Mouse (Mus musculus): ENCODE data around the gene Grik3. TPM values are rescaled to one million over a fixed set of nuclear protein-coding genes. Genes with fewer than 3 reads are reported as not detected.

Grik3 gene
- polyA plus RNA-seq, 1 experiment from 2014 or later, result 4.7 TPM

DNA sequence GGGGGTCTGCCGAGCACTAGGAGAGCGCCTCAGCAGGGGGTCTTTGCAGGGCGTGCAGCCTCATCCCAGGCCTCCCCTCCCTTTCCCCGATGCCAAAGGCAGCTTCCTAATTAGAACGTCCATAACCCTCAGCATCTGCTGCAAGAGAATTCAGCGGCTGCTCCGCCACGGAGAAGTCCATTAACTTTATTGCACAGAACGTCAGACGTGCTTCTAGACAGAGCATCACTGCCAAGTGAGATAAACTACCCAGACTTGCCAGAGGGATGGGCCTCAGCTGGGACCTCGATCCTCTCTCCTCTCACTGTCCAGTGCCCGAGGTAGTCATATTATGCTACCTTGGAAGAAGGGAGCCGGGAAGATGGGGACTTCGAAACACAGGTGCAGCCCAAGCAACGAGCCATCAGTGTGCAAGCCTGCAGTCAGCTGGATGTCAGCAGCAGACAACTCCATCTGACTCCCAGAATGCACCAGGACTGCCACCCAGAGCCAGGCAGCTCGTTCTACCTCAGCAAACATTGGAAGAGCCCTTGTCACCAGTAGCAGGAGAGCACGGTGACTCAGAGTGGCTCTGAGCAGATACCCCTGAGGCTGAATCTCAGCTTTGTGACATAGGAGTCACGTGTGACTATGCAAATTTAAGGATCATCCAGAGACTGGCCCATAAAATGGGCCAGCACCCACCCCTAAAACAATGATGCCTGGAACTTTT is 228.1 kb downstream of the Grik3 start:
- Histone ChIP-seq H3K27me3 (peaks cover 23% of the 10 kb centered on the region), H3K36me3 (ENCODE audit: poor library complexity, severe bottlenecking) (no peaks in the 10 kb centered on the region), H3K27ac (no peak overlapping the region; the same call in 1 of the 2 replicates), H3K9ac (no peak overlapping the region), H3K4me3 (no peak overlapping the region), H3K9me3 (replicated peaks) (no peaks in the 10 kb centered on the region), H3K4me2 (peak overlapping the region; percentile 33), H3K4me1 (peaks cover 42% of the 10 kb centered on the region)
- ATAC-seq, result peak; percentile 48; the same call in 1 of the 2 replicates
- WGBS, result 26% methylated on average over 18 of the region's 18 CpGs

DNA sequence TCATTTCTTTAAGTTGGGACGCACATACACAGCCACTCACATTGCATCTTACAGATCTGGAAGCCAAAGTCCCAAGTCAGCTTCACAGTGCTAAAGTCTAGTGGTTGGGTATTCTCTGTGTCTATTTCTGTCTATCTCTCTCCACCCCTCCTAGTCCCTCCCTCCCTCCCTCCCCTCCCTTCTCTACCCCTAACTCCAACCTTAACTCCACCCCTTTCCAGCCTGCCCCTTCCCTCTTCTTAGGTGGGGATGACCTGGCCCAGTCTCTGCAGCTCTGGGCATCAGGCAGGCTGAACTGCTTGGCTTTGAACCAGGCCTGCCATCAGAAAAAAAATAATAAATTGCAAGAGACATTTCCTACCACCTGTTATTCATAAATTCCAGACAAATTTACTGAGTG is 235.7 kb downstream of the Grik3 start:
- H3K27ac ChIP-seq, result no peak overlapping the region
- peaks cover 71% of the 10 kb centered on the region for H3K27me3 ChIP-seq
- H3K36me3 ChIP-seq (ENCODE audit: poor library complexity, severe bottlenecking), result no peaks in the 10 kb centered on the region
- ATAC-seq, result no peak
- no peak overlapping the region for H3K9ac ChIP-seq
- no peak overlapping the region for H3K4me2 ChIP-seq
- WGBS, result 92% methylated on average over 1 of the region's 1 CpGs
- no peak overlapping the region for H3K4me3 ChIP-seq
- H3K4me1 ChIP-seq, result peaks cover 32% of the 10 kb centered on the region
- H3K9me3 ChIP-seq (replicated peaks), result no peaks in the 10 kb centered on the region

DNA sequence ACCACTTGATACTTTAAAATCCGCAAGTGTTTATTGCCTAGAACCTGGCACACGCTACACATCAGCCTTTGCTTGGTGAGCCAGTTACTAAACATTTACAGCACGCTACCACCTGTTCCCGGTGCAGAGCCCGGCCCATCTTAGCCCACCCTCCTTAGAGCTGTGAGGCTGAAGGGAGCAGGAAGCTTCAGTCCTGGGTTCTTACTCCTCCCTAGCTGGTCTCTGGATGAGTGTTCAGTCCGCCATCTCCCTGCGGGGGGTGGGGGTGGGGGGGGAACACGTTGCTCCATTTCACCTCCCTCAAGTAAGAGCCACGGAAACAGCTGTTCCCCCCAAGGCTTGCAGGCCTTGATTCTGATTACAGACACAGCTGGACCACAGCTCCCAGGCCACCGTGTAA is 236.5 kb downstream of the Grik3 start:
- no peak overlapping the region for H3K4me3 ChIP-seq
- ATAC-seq, result no peak
- 29% methylated on average over 10 of the region's 10 CpGs for WGBS

DNA sequence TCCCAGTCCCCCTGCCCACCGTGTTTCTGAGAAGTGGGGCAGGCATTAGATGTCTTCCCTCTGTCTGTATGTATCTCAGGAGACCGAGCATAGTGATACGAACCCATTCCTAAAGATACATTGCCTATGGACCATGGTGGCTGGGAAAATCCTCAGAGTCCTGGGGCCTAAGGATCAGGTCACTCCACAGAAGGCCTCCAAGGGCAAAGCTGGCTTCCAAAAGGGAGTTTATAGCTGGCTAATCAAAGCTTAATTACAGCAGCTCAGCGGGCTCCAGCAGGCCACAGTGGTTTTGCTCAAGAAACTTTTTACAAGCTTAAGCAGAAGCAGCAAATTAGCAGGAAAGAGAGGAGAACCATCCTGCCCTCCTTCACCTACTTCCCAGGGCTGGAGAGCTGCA is 237.1 kb downstream of the Grik3 start:
- no peak for ATAC-seq
- no peak overlapping the region for H3K4me3 ChIP-seq
- H3K9ac ChIP-seq, result no peak overlapping the region
- H3K27me3 ChIP-seq, result peaks cover 78% of the 10 kb centered on the region
- no peaks in the 10 kb centered on the region for H3K36me3 ChIP-seq (ENCODE audit: poor library complexity, severe bottlenecking)
- peaks cover 32% of the 10 kb centered on the region for H3K4me1 ChIP-seq
- no peak overlapping the region for H3K4me2 ChIP-seq
- 8% methylated on average over 4 of the region's 4 CpGs for WGBS
- no peaks in the 10 kb centered on the region for H3K9me3 ChIP-seq (replicated peaks)
- H3K27ac ChIP-seq, result no peak overlapping the region

More for the DNA sequence above, 236.5 kb downstream of the Grik3 start:
- Histone ChIP-seq H3K36me3 (ENCODE audit: poor library complexity, severe bottlenecking) (no peaks in the 10 kb centered on the region), H3K9me3 (replicated peaks) (no peaks in the 10 kb centered on the region), H3K9ac (no peak overlapping the region), H3K27me3 (peaks cover 76% of the 10 kb centered on the region), H3K4me1 (peaks cover 32% of the 10 kb centered on the region), H3K4me2 (no peak overlapping the region; the same call in 1 of the 2 replicates), H3K27ac (no peak overlapping the region)

DNA sequence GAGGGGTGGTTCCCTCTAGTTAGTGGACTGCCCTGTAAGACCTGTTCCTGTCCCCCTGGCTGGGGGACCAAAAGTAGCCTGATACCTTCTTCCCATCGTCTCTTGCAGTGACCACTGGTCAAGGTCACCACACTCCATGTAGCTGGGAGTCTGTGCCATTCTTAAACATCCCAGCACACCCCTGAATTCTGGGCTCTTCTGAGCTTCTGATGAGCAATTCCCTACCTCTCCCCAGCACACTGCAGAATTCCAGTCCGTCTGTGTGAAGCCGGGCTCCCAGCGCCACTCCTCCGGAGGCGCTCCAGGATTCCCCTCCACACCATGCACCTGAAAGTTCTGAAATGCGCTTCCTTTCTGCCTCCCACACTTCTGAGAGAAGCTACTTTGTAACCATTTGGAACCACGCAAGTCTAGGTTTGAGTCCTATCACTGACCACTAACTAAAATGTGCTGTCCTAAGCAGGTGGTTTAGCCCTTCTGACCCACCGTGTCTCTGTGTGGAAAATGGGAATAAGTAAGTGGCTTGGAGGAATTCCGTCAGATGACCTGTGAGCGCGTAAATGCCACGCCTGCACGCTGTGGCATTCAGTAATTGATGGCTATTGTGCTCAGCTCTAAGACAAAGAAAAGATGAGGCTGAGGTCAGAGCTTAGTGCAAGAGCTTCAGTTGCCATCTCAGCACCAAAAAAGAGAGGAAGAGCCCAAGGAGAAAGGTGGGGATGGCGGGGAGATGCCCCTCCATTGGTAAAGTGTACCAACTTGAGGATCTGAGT is 237.8 kb downstream of the Grik3 start:
- Histone ChIP-seq H3K4me2 (no peak overlapping the region), H3K4me1 (peaks cover 32% of the 10 kb centered on the region), H3K36me3 (ENCODE audit: poor library complexity, severe bottlenecking) (no peaks in the 10 kb centered on the region), H3K27ac (no peak overlapping the region), H3K9me3 (replicated peaks) (no peaks in the 10 kb centered on the region), H3K27me3 (peaks cover 78% of the 10 kb centered on the region), H3K4me3 (no peak overlapping the region), H3K9ac (no peak overlapping the region)
- 9% methylated on average over 15 of the region's 15 CpGs for WGBS
- no peak for ATAC-seq

DNA sequence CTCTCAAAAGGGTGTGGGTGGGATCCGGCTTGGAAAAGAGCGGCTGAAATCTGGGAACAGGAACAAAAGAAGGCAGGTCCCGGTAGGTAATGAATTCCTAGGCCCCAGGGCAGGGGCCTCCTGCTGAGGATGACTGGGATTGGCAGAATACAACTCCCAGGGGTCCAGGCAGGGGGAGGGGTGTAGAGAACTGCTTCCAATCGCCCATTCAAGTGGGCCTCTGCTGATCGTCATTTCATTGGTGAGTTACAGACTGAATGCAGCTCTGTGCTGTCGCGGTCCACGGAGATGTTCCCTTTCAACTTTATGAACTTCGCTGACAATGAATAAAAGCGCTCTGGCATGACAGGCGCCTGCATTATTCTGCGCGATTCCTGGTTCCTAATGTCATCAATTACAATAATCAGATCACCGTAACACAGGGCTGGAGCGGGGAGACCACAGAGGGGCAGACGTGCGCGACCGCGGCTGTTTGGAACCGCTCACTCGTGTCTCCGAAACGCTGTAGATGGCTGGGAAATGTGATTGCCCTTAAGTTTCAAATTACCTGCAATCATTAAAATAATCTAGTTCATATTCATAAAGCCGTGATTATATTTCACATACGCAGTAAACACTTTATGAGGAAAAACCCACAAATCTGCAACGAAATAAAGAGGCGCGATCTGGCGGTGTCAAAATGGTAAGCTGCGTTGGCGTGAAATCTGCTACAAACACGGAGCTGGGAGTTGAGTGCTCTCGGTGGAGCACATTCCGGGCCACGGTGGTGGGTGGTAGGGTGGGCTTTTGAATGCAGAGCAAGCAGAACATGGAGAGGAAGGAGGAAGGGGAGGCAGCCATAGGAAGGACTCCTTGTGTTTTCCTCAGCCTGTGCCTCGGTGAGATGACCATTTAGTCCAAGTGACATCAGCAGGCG is 239.1 kb downstream of the Grik3 start:
- peak overlapping the region; percentile 22; the same call in 1 of the 2 replicates for H3K9ac ChIP-seq
- peak overlapping the region; percentile 60 for H3K4me2 ChIP-seq
- peak; percentile 62; the same call in 1 of the 2 replicates for ATAC-seq
- H3K36me3 ChIP-seq (ENCODE audit: poor library complexity, severe bottlenecking), result no peaks in the 10 kb centered on the region
- H3K4me3 ChIP-seq, result peak overlapping the region; percentile 25
- peaks cover 74% of the 10 kb centered on the region for H3K27me3 ChIP-seq
- no peaks in the 10 kb centered on the region for H3K9me3 ChIP-seq (replicated peaks)
- no peak overlapping the region for H3K27ac ChIP-seq
- peaks cover 32% of the 10 kb centered on the region for H3K4me1 ChIP-seq
- WGBS, result 4% methylated on average over 38 of the region's 38 CpGs

DNA sequence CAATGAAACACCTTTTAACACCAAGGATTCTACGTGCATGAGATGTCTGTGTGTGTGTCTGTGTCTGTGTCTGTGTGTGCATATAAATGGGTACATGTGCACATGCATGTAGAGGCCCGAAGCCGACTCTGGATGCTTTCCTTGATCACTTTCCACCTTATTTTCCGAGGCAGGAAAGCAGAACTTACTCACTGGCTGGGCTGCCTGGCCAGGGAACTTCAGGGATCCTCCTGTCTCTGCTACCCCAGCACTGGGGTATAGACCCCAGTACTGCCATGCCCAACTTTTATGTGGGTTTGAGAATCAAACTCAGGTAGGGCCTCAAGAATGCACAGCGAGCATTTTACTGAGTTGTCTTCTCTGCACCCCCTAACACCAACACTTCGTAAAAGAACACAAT is 240.3 kb downstream of the Grik3 start:
- peaks cover 32% of the 10 kb centered on the region for H3K4me1 ChIP-seq
- H3K4me2 ChIP-seq, result no peak overlapping the region
- 81% methylated on average over 6 of the region's 6 CpGs for WGBS
- no peaks in the 10 kb centered on the region for H3K9me3 ChIP-seq (replicated peaks)
- no peak overlapping the region for H3K4me3 ChIP-seq
- ATAC-seq, result no peak
- H3K9ac ChIP-seq, result no peak overlapping the region
- peaks cover 66% of the 10 kb centered on the region for H3K27me3 ChIP-seq
- H3K27ac ChIP-seq, result no peak overlapping the region
- no peaks in the 10 kb centered on the region for H3K36me3 ChIP-seq (ENCODE audit: poor library complexity, severe bottlenecking)

DNA sequence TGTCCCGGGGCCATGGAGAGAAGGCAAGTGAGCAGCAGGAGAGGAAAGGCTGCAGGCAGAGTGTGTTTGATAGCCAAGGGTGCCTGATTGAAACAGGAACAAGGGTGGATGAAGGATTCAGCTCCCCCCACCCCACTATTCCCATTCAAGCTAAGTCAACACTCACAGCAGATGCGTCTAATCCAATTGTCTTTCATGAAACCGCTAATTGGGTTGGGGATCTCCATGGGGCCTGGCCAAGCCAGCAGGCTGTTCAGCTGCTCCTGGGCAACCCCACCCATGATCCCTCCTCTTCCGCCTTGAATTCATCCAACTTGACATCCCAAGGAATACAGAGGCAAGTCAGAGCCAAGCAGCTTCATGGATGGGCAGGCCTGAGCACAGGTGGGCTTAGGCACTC is 246.3 kb downstream of the Grik3 start:
- H3K27ac ChIP-seq, result no peak overlapping the region
- no peaks in the 10 kb centered on the region for H3K4me1 ChIP-seq
- H3K4me3 ChIP-seq, result no peak overlapping the region
- no peak for ATAC-seq
- WGBS, result 22% methylated on average over 4 of the region's 4 CpGs
- H3K9ac ChIP-seq, result no peak overlapping the region
- H3K4me2 ChIP-seq, result no peak overlapping the region
- no peaks in the 10 kb centered on the region for H3K36me3 ChIP-seq (ENCODE audit: poor library complexity, severe bottlenecking)
- peaks cover 32% of the 10 kb centered on the region for H3K27me3 ChIP-seq
- H3K9me3 ChIP-seq (replicated peaks), result no peaks in the 10 kb centered on the region

DNA sequence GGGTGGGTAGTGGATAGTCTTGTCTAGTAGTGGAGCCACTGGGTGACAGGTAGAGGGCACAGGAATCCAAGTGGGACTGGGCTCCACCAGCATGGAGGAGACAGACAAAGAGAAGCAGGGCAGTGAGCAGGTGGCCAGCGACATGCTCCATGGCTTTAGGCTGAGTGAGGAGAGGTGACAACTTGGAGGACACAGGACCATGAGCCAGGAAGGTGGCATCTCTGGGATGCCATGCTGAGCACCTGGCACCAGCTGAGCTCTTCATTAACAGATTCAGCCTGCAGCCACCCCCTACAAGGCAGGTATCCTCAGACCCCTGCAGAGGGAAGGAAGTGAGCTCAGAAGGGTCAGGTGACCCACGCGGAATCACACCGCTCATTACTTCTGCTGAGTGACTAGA is 248.3 kb downstream of the Grik3 start:
- no peak for ATAC-seq
- no peaks in the 10 kb centered on the region for H3K9me3 ChIP-seq (replicated peaks)
- 82% methylated on average over 4 of the region's 4 CpGs for WGBS
- H3K27me3 ChIP-seq, result peaks cover 27% of the 10 kb centered on the region; the same call in 1 of the 2 replicates
- H3K4me2 ChIP-seq, result no peak overlapping the region
- no peaks in the 10 kb centered on the region for H3K36me3 ChIP-seq (ENCODE audit: poor library complexity, severe bottlenecking)
- peaks cover 4% of the 10 kb centered on the region; the same call in 1 of the 2 replicates for H3K4me1 ChIP-seq
- no peak overlapping the region for H3K9ac ChIP-seq
- H3K4me3 ChIP-seq, result no peak overlapping the region
- H3K27ac ChIP-seq, result no peak overlapping the region

DNA sequence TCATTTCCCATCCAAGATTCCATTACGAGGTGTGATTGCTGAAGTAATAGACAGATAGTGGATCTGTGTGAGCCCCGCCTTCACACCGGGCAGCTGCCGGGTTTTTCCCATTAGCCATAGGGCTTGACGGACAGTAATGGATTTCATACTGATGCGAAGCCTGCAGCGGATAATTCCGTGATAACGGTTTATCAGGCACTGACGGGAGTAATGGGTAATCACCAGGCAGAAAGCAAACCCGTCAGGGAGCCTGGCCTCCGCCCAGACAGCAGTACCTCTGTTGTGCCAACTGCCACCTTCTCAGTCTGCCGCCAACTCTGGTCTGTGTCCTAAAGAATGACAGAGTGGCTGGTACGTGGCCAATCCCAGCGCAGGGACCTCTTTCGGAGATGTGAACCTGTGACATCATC is 251.7 kb downstream of the Grik3 start:
- Histone ChIP-seq H3K27me3 (peaks cover 20% of the 10 kb centered on the region; the same call in 1 of the 2 replicates), H3K4me2 (no peak overlapping the region), H3K9ac (no peak overlapping the region), H3K4me3 (no peak overlapping the region), H3K9me3 (replicated peaks) (no peaks in the 10 kb centered on the region), H3K4me1 (peaks cover 4% of the 10 kb centered on the region; the same call in 1 of the 2 replicates), H3K27ac (no peak overlapping the region), H3K36me3 (ENCODE audit: poor library complexity, severe bottlenecking) (no peaks in the 10 kb centered on the region)
- WGBS, result 76% methylated on average over 16 of the region's 16 CpGs
- no peak for ATAC-seq

DNA sequence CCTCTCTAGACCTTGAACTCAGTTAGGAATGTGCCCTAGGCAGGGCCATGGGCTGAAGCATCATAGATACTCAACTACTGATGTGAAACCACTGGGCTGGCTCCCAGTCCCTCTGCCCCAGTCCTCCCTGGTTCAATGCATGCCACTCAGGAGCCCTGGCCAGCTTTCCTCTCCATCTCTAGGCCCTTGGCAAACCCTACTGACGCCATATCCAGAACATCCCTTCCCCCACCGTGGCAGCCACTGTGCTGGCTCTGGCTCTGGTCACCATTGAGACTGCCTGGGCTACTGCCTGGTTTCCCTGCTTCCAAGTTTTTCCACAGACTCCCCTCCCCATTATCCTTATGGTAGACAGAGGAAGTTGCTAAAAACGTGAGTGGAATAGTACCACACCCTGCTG is 255.4 kb downstream of the Grik3 start:
- no peaks in the 10 kb centered on the region for H3K36me3 ChIP-seq (ENCODE audit: poor library complexity, severe bottlenecking)
- H3K4me2 ChIP-seq, result no peak overlapping the region
- H3K4me3 ChIP-seq, result no peak overlapping the region
- H3K27ac ChIP-seq, result no peak overlapping the region
- H3K4me1 ChIP-seq, result peaks cover 4% of the 10 kb centered on the region; the same call in 1 of the 2 replicates
- ATAC-seq, result no peak
- WGBS, result 62% methylated on average over 3 of the region's 3 CpGs
- no peak overlapping the region for H3K9ac ChIP-seq
- H3K9me3 ChIP-seq (replicated peaks), result no peaks in the 10 kb centered on the region
- H3K27me3 ChIP-seq, result 0 out of 2 replicates have a peak, but pooled peaks cover 4% of the 10 kb centered on the region
